Mouse (Mus musculus): ENCODE data around the gene Slc9a9.

Gene Slc9a9

GRCm38 (mm10) chr9:94732136-94732535, 62.4 kb downstream of the Slc9a9 start:
- in situ Hi-C loops (cut with MseI, MboI) = loop anchor here (25.0 kb wide), 1 partner anchor 680 kb away; the partner anchor contains the start of gene Chst2 (in 2 of the 2)

GRCm38 (mm10) chr9:94732599-94733287, 63.0 kb downstream of the Slc9a9 start:
- in situ Hi-C loops (cut with MseI, MboI) = loop anchor here (25.0 kb wide), 1 partner anchor 680 kb away; the partner anchor contains the start of gene Chst2 (in 2 of the 2)

- in situ Hi-C loops (cut with MseI, MboI) = loop anchor here (25.0 kb wide), 1 partner anchor 678 kb away; the partner anchor contains the start of gene Chst2 (in 2 of the 2)
These were observed 64.6 kb downstream of the Slc9a9 start for GRCm38 (mm10) chr9:94734320-94734719.

- in situ Hi-C loops (cut with MseI, MboI) = loop anchor here (25.0 kb wide), 1 partner anchor 675 kb away; the partner anchor contains the start of gene Chst2 (in 2 of the 2)
These were observed 67.5 kb downstream of the Slc9a9 start for GRCm38 (mm10) chr9:94737226-94737625.

- in situ Hi-C loops (cut with MseI, MboI) = loop anchor here (25.0 kb wide), 1 partner anchor 674 kb away; the partner anchor contains the start of gene Chst2 (in 2 of the 2)
These were observed 69.1 kb downstream of the Slc9a9 start for GRCm38 (mm10) chr9:94738555-94739427.

- in situ Hi-C loops (cut with MseI, MboI) = loop anchor here (25.0 kb wide), 1 partner anchor 671 kb away; the partner anchor contains the start of gene Chst2 (in 2 of the 2)
These were observed 71.1 kb downstream of the Slc9a9 start for GRCm38 (mm10) chr9:94740841-94741240.

- in situ Hi-C loops (cut with MseI, MboI) = loop anchor here (25.0 kb wide), 1 partner anchor 669 kb away; the partner anchor contains the start of gene Chst2 (in 2 of the 2)
These were observed 73.6 kb downstream of the Slc9a9 start for GRCm38 (mm10) chr9:94743291-94743690.

GRCm38 (mm10) chr9:94748503-94748902, 78.8 kb downstream of the Slc9a9 start:
- in situ Hi-C loops (cut with MseI, MboI) = loop anchor here (25.0 kb wide), 1 partner anchor 664 kb away; the partner anchor contains the start of gene Chst2 (in 2 of the 2)

- in situ Hi-C loops (cut with MseI, MboI) = no loop called here
These were observed 80.5 kb downstream of the Slc9a9 start for GRCm38 (mm10) chr9:94750187-94750586.

GRCm38 (mm10) chr9:94750935-94751637, 81.4 kb downstream of the Slc9a9 start:
- in situ Hi-C loops (cut with MseI, MboI) = no loop called here

- in situ Hi-C loops (cut with MseI, MboI) = no loop called here
These were observed 81.9 kb downstream of the Slc9a9 start for GRCm38 (mm10) chr9:94751638-94752021.

- in situ Hi-C loops (cut with MseI, MboI) = no loop called here
These were observed 82.4 kb downstream of the Slc9a9 start for GRCm38 (mm10) chr9:94752121-94752520.

GRCm38 (mm10) chr9:94759904-94760303, 90.2 kb downstream of the Slc9a9 start:
- in situ Hi-C loops (cut with MseI, MboI) = no loop called here

GRCm38 (mm10) chr9:94768114-94768513, 98.4 kb downstream of the Slc9a9 start:
- in situ Hi-C loops (cut with MseI, MboI) = no loop called here

GRCm38 (mm10) chr9:94768524-94768923, 98.8 kb downstream of the Slc9a9 start:
- in situ Hi-C loops (cut with MseI, MboI) = no loop called here

GRCm38 (mm10) chr9:94773357-94773756, 103.6 kb downstream of the Slc9a9 start:
- in situ Hi-C loops (cut with MseI, MboI) = no loop called here

- in situ Hi-C loops (cut with MseI, MboI) = no loop called here
These were observed 118.6 kb downstream of the Slc9a9 start for GRCm38 (mm10) chr9:94788261-94788660.

- in situ Hi-C loops (cut with MseI, MboI) = no loop called here
These were observed 121.3 kb downstream of the Slc9a9 start for GRCm38 (mm10) chr9:94790966-94791365.

GRCm38 (mm10) chr9:94803073-94803472, 133.4 kb downstream of the Slc9a9 start:
- in situ Hi-C loops (cut with MseI, MboI) = no loop called here

GRCm38 (mm10) chr9:94805506-94805905, 135.8 kb downstream of the Slc9a9 start:
- in situ Hi-C loops (cut with MseI, MboI) = no loop called here

GRCm38 (mm10) chr9:94815518-94815917, 145.8 kb downstream of the Slc9a9 start:
- in situ Hi-C loops (cut with MseI, MboI) = no loop called here

Measured in mouse trophoblast stem cell (cell line).